Mouse (Mus musculus) ES-E14 (cell line): Measurements from ENCODE around the gene Slc6a19. TPM values are rescaled to one million over a fixed set of nuclear protein-coding genes. Genes with fewer than 3 reads are reported as not detected.

ENCODE experiments used
- DNase-seq: peaks from one replicate; pipeline ENCODE4 v3.0.0-alpha.2; 2013; ENCODE audit warnings: low read depth, low spot score
- H3K27ac ChIP-seq: 2 replicates; pipeline ENCODE4 v1.5.1; 2012; ENCODE audit warnings: low read depth, mild to moderate bottlenecking, low read length, moderate library complexity, mixed read lengths; ENCODE audit not compliant: poor library complexity, insufficient read depth, severe bottlenecking
- H3K36me3 ChIP-seq: 2 replicates; pipeline ENCODE4 v1.6.1; 2012; ENCODE audit warnings: mild to moderate bottlenecking, low read length, moderate library complexity, mixed read lengths; ENCODE audit not compliant: control insufficient read depth, poor library complexity, insufficient read depth, severe bottlenecking
- H3K4me1 ChIP-seq, 2 experiments: fragments of 150-350 bp in 1 of 2; sonication (generic) in 1 of 2; 2 replicates each; pipeline ENCODE4 v1.6.1; 2012; ENCODE audit warnings: low read length in 2 of 2, mild to moderate bottlenecking in 1 of 2, mixed read lengths in 1 of 2; ENCODE audit not compliant: control insufficient read depth in 2 of 2, insufficient read depth in 2 of 2, poor library complexity in 1 of 2
- H3K4me3 ChIP-seq, 2 experiments: fragments of 150-350 bp in 1 of 2; sonication (generic) in 1 of 2; 2 replicates each; pipeline ENCODE4 v1.5.1; 2012; ENCODE audit warnings: low read length in 2 of 2, low read depth in 1 of 2, mild to moderate bottlenecking in 1 of 2, mixed read lengths in 1 of 2; ENCODE audit not compliant: insufficient read depth in 1 of 2, poor library complexity in 1 of 2, severe bottlenecking in 1 of 2
- H3K9ac ChIP-seq: 2 replicates; pipeline ENCODE4 v1.6.1; 2012; ENCODE audit warnings: low read depth, mild to moderate bottlenecking, low read length, mixed read lengths; ENCODE audit not compliant: poor library complexity, insufficient read depth, severe bottlenecking
- H3K9me3 ChIP-seq: fragments of 150-350 bp; sonication (generic); 2 replicates; pipeline ENCODE4 v1.6.1; 2012; ENCODE audit warnings: low read depth, mild to moderate bottlenecking, low read length; ENCODE audit not compliant: control insufficient read depth, insufficient read depth
- CHD2 ChIP-seq: IDR thresholded peaks from 2 replicates; pipeline ENCODE4 v1.6.1; 2014; ENCODE audit warnings: mild to moderate bottlenecking, low read depth, low read length, inconsistent platforms
- HCFC1 ChIP-seq: IDR thresholded peaks from 2 replicates; pipeline ENCODE4 v1.6.1; 2012; ENCODE audit warnings: low read length, inconsistent platforms, borderline replicate concordance; ENCODE audit not compliant: insufficient read depth
- MAFK ChIP-seq: IDR thresholded peaks from 2 replicates; pipeline ENCODE4 v1.6.1; 2014; ENCODE audit warnings: mild to moderate bottlenecking, low read depth, low read length, inconsistent platforms; ENCODE audit not compliant: insufficient read depth
- ZC3H11A ChIP-seq: IDR thresholded peaks from 2 replicates; pipeline ENCODE4 v1.6.1; 2012; ENCODE audit warnings: low read depth, mild to moderate bottlenecking, inconsistent platforms, low read length, borderline replicate concordance
- ZNF384 ChIP-seq: IDR thresholded peaks from 2 replicates; pipeline ENCODE4 v1.6.1; 2012; ENCODE audit warnings: low read depth, low read length, inconsistent platforms
- in situ Hi-C, 2 experiments: fragments of 600-800 bp; cut with MboI; formaldehyde crosslinking; loops; one replicate each; pipeline ENCODE4 v1.15.1; 2025; ENCODE audit warnings: low sequenced_read_pairs in 2 of 2, inconsistent platforms in 1 of 2; ENCODE audit not compliant: unreplicated experiment in 2 of 2
- total RNA-seq: library from RNA; depleted of rRNA; stranded (reverse); fragments of 300-350 nt; gene quantifications from 2 replicates; pipeline ENCODE4 v1.2.3, GENCODE M21; 2012

Slc6a19 gene
- total RNA-seq, 1 experiment, result 0.09 TPM

DNA sequence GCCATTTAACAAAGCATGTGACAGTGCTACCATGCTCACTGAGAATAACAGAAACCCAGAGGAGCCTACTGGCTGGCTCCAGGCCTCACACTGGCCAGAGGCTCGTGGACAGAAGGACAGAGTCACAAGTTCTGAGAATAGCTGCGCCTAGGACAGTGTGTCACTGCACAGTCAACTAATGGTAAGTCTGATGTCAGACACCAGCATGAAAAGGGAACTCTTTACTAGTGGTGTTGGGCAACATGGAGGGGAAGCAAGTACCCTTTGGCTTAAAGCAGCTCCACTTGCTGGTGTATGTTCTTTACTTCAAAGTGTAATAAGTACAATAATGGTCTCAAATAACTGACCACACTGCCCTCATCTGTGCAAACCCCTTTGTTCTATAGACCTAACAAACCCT lies 11.3 kb downstream of the Slc6a19 start:
- Histone ChIP-seq H3K27ac (no peak overlapping the region), H3K4me3 (no peak overlapping the region), H3K4me1 (peaks cover 0 to 2% of the 10 kb centered on the region in 2 experiments; a peak in 1 of 4 replicates), H3K9me3 (no peaks in the 10 kb centered on the region), H3K9ac (no peak overlapping the region), H3K36me3 (no peaks in the 10 kb centered on the region)
- no peak for DNase-seq
- TF ChIP-seq HCFC1, result no peak
- no peak for TF ChIP-seq CHD2
- TF ChIP-seq MAFK, result no peak
- TF ChIP-seq ZNF384, result no peak
- no peak for TF ChIP-seq ZC3H11A
- in situ Hi-C loops, result loop anchor here in 1 of 2 experiments (10.0 kb wide), 1 partner anchor 179 kb away; no protein-coding TSS in a partner anchor

DNA sequence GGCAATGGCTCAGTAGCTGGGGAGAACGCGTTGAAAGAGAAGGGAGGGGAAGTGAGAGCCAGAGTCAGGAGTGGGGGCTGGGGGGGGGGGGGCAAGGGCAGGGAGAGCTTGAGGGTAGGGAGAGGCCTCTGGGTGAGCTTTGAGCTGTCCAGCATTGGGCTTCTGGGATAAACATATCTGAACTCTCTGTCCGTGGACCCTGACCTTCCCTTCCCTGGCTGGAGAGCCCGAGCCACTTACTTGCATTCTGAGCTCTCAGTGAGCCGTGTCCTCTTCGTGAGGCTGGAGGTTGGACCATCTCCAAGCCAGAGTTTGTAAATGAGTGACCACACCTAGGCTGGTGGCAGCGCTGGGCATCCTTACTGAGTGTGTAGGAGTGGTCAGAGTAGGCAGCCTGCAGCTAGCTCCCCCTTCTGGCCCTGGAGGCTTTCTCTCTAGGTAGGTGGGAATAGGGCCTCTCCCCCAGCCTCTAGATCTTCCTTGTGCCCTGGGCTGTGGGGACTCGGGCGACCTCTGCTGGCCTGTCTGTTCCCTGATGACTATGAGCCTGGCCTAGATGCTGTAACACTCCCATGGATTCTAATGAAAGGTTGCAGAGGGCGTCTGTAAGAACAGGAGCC lies 12.3 kb downstream of the Slc6a19 start:
- Histone ChIP-seq H3K9ac (no peak overlapping the region), H3K9me3 (no peaks in the 10 kb centered on the region), H3K27ac (no peak overlapping the region), H3K36me3 (no peaks in the 10 kb centered on the region), H3K4me3 (no peak overlapping the region), H3K4me1 (peaks cover 0 to 2% of the 10 kb centered on the region in 2 experiments; a peak in 1 of 4 replicates)
- in situ Hi-C loops, result loop anchor here in 1 of 2 experiments (10.0 kb wide), 1 partner anchor 178 kb away; no protein-coding TSS in a partner anchor
- peak; percentile 64 for DNase-seq
- TF ChIP-seq ZC3H11A, result peak; percentile 61
- TF ChIP-seq HCFC1, result no peak
- no peak for TF ChIP-seq MAFK
- no peak for TF ChIP-seq CHD2
- no peak for TF ChIP-seq ZNF384

DNA sequence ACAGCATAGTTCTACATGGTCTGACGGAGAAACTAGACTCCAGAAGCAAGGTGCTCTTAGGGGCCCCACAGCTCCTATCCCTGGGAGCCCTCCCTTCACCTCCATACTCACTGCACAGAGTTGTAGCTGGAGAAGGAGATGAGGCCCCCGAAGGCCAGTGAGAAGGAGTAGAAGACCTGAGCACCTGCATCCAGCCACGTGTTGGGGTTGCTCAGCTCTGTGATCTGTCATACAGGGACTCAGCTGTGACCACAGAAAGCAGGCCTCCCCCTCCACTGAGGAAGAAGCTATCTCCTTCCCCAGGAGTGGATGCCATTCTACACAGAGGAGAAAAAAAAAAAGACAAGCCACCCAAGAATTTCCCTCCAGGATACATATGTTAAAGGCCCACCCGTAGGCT lies 15.7 kb downstream of the Slc6a19 start:
- in situ Hi-C loops, result no loop called here
- TF ChIP-seq ZC3H11A, result no peak
- no peak for TF ChIP-seq CHD2
- no peak for TF ChIP-seq MAFK
- TF ChIP-seq ZNF384, result no peak
- no peak for TF ChIP-seq HCFC1
- Histone ChIP-seq H3K9me3 (no peaks in the 10 kb centered on the region), H3K36me3 (no peaks in the 10 kb centered on the region), H3K27ac (no peak overlapping the region), H3K9ac (no peak overlapping the region), H3K4me3 (no peak overlapping the region), H3K4me1 (peaks cover 0 to 2% of the 10 kb centered on the region in 2 experiments; a peak in 1 of 4 replicates)
- DNase-seq, result no peak

DNA sequence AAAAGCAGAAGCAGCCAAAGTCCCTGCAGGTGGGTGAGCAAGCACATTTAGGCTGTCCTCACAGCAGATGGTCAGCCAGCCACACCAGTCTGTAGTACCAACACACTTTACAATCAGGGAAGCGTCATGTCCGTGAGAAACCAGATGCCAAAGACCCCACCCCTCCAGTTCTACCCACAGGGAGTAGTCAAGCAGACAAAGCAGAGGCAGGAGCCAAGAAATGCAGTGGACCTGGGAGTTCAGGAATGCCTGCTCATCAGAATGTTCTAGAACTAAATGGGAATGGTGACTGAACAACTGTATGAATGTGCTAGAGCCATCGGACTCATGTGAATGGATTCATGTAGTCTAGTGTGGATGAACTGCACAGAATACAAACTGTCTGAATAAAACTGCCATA lies 17.1 kb downstream of the Slc6a19 start:
- no peaks in the 10 kb centered on the region for H3K36me3 ChIP-seq
- DNase-seq, result no peak
- H3K4me1 ChIP-seq, result peaks cover 0 to 2% of the 10 kb centered on the region in 2 experiments; a peak in 1 of 4 replicates
- no peak overlapping the region for H3K4me3 ChIP-seq
- in situ Hi-C loops, result no loop called here
- TF ChIP-seq ZC3H11A, result no peak
- TF ChIP-seq HCFC1, result no peak
- TF ChIP-seq ZNF384, result no peak
- no peak for TF ChIP-seq MAFK
- TF ChIP-seq CHD2, result no peak
- no peak overlapping the region for H3K9ac ChIP-seq
- no peaks in the 10 kb centered on the region for H3K9me3 ChIP-seq
- no peak overlapping the region for H3K27ac ChIP-seq
